Mouse (Mus musculus): ENCODE measurements around the gene Moap1. TPM values are rescaled to one million over a fixed set of nuclear protein-coding genes. Genes with fewer than 3 reads are reported as not detected.

Gene Moap1
- total RNA-seq (2014; rRNA removed): 35.0 and 47.2 TPM in 2 replicates
- polyA plus RNA-seq (2015; fragmentation: Nextera tagmentation; extraction: Ambion mirVana): 53.4 and 61.4 TPM in 2 replicates

GRCm38 (mm10) chr12:102743589-102744574, at the start of gene Moap1, which contains the start of gene Tmem251:
Moap1 (minus strand) TSS chr12:102743661.
Tmem251 (plus strand) TSS chr12:102743762.
- peak; percentile 99 for ATAC-seq
- no peak; the same call in 1 of the 2 replicates for TF ChIP-seq CTCF (IDR thresholded peaks at IDR 0.05; ENCODE audit: low read depth)
- H3K9me3 ChIP-seq (ENCODE audit: low read length): no peaks in the 10 kb centered on the region
- peak within 1 kb of the TSS; percentile 81 for H3K4me3 ChIP-seq (ENCODE audit: low read depth, low read length)
- H3K36me3 ChIP-seq (ENCODE audit: insufficient read depth): peaks cover 14% of the 10 kb centered on the region; the same call in 1 of the 2 replicates
- DNase-seq: peak; percentile 92
- peak within 1 kb of the TSS; percentile 94 for H3K27ac ChIP-seq (ENCODE audit: low read depth, low read length)
- no peaks in the 10 kb centered on the region for H3K27me3 ChIP-seq (ENCODE audit: insufficient read depth, low read length)
- peak within 1 kb of the TSS; percentile 82 for H3K9ac ChIP-seq
- WGBS: 2% methylated on average over 58 of the region's 63 CpGs
- H3K4me1 ChIP-seq (ENCODE audit: insufficient read depth): peaks cover 19% of the 10 kb centered on the region
- peak within 1 kb of the TSS; percentile 85 for H3K4me2 ChIP-seq (ENCODE audit: low read depth)

DNA sequence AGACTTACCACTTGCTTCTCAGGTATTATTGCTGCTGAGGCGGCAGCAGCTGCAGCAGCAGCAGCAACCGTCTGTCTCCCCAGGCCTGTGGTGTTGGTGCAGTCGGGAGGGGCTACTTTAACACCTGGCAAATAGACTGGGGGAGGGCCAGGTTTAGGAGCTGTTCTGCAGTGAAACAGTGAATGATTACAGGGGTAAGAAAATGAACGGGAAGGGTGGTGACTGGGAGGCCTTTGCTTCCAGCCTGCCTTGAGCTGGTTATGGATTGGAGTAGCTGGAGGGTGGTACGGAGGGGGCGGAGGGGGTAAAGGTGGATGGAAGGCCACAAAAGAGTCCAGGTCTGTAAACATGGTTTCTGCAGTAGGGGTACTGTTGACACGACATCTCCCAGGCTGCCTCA, 44.5 kb upstream of the Moap1 start:
- peaks cover 63% of the 10 kb centered on the region for H3K36me3 ChIP-seq (ENCODE audit: insufficient read depth)
- ATAC-seq: no peak
- no peak for TF ChIP-seq CTCF (IDR thresholded peaks at IDR 0.05; ENCODE audit: low read depth)
- no peaks in the 10 kb centered on the region for H3K9me3 ChIP-seq (ENCODE audit: low read length)
- H3K9ac ChIP-seq: no peak overlapping the region
- H3K4me1 ChIP-seq (ENCODE audit: insufficient read depth): no peaks in the 10 kb centered on the region
- H3K27me3 ChIP-seq (ENCODE audit: insufficient read depth, low read length): no peaks in the 10 kb centered on the region
- no peak overlapping the region for H3K4me2 ChIP-seq (ENCODE audit: low read depth)
- WGBS: 92% methylated on average over 7 of the region's 7 CpGs
- DNase-seq: no peak
- H3K4me3 ChIP-seq (ENCODE audit: low read depth, low read length): no peak overlapping the region
- H3K27ac ChIP-seq (ENCODE audit: low read depth, low read length): no peak overlapping the region

GRCm38 (mm10) chr12:102785593-102785985, 42.1 kb upstream of the Moap1 start:
- no peak for DNase-seq
- Histone ChIP-seq H3K9ac (no peak overlapping the region), H3K4me3 (ENCODE audit: low read depth, low read length) (no peak overlapping the region), H3K9me3 (ENCODE audit: low read length) (no peaks in the 10 kb centered on the region), H3K4me2 (ENCODE audit: low read depth) (no peak overlapping the region), H3K36me3 (ENCODE audit: insufficient read depth) (peaks cover 45% of the 10 kb centered on the region), H3K27ac (ENCODE audit: low read depth, low read length) (no peak overlapping the region), H3K4me1 (ENCODE audit: insufficient read depth) (no peaks in the 10 kb centered on the region), H3K27me3 (ENCODE audit: insufficient read depth, low read length) (no peaks in the 10 kb centered on the region)
- TF ChIP-seq CTCF (IDR thresholded peaks at IDR 0.05; ENCODE audit: low read depth): no peak
- 80% methylated on average over 5 of the region's 5 CpGs for WGBS
- no peak for ATAC-seq

GRCm38 (mm10) chr12:102784899-102785592, 41.6 kb upstream of the Moap1 start:
- Histone ChIP-seq H3K9me3 (ENCODE audit: low read length) (no peaks in the 10 kb centered on the region), H3K27ac (ENCODE audit: low read depth, low read length) (no peak overlapping the region), H3K4me2 (ENCODE audit: low read depth) (no peak overlapping the region), H3K4me1 (ENCODE audit: insufficient read depth) (no peaks in the 10 kb centered on the region), H3K4me3 (ENCODE audit: low read depth, low read length) (no peak overlapping the region), H3K9ac (no peak overlapping the region), H3K36me3 (ENCODE audit: insufficient read depth) (peaks cover 39% of the 10 kb centered on the region), H3K27me3 (ENCODE audit: insufficient read depth, low read length) (no peaks in the 10 kb centered on the region)
- no peak for DNase-seq
- WGBS: 91% methylated on average over 19 of the region's 19 CpGs
- no peak for TF ChIP-seq CTCF (IDR thresholded peaks at IDR 0.05; ENCODE audit: low read depth)
- no peak for ATAC-seq

- no peak overlapping the region for H3K4me3 ChIP-seq (ENCODE audit: low read depth, low read length)
- 95% methylated on average over 5 of the region's 5 CpGs for WGBS
These were observed 39.4 kb upstream of the Moap1 start for GRCm38 (mm10) chr12:102782841-102783240.

GRCm38 (mm10) chr12:102779452-102779851, 36.0 kb upstream of the Moap1 start:
- peak; percentile 30 for TF ChIP-seq CTCF (IDR thresholded peaks at IDR 0.05; ENCODE audit: low read depth)
- Histone ChIP-seq H3K4me2 (ENCODE audit: low read depth) (no peak overlapping the region), H3K27me3 (ENCODE audit: insufficient read depth, low read length) (no peaks in the 10 kb centered on the region), H3K9ac (no peak overlapping the region), H3K4me1 (ENCODE audit: insufficient read depth) (no peaks in the 10 kb centered on the region), H3K27ac (ENCODE audit: low read depth, low read length) (no peak overlapping the region), H3K4me3 (ENCODE audit: low read depth, low read length) (no peak overlapping the region), H3K9me3 (ENCODE audit: low read length) (no peaks in the 10 kb centered on the region), H3K36me3 (ENCODE audit: insufficient read depth) (peaks cover 40% of the 10 kb centered on the region)
- no peak for DNase-seq
- 52% methylated on average over 3 of the region's 3 CpGs for WGBS
- no peak for ATAC-seq

More at GRCm38 (mm10) chr12:102782841-102783240, 39.4 kb upstream of the Moap1 start:
- peaks cover 34% of the 10 kb centered on the region for H3K36me3 ChIP-seq (ENCODE audit: insufficient read depth)
- no peaks in the 10 kb centered on the region for H3K27me3 ChIP-seq (ENCODE audit: insufficient read depth, low read length)
- no peak overlapping the region for H3K27ac ChIP-seq (ENCODE audit: low read depth, low read length)
- TF ChIP-seq CTCF (IDR thresholded peaks at IDR 0.05; ENCODE audit: low read depth): no peak
- ATAC-seq (no peak), DNase-seq (no peak)
- H3K4me1 ChIP-seq (ENCODE audit: insufficient read depth): no peaks in the 10 kb centered on the region
- no peak overlapping the region for H3K4me2 ChIP-seq (ENCODE audit: low read depth)
- H3K9me3 ChIP-seq (ENCODE audit: low read length): no peaks in the 10 kb centered on the region
- H3K9ac ChIP-seq: no peak overlapping the region
